Mouse (Mus musculus) liver, embryonic 13.5 days (tissue): ENCODE measurements around the gene Eya2. TPM values are rescaled to one million over a fixed set of nuclear protein-coding genes. Genes with fewer than 3 reads are reported as not detected.

ENCODE experiments used
- ATAC-seq: fragments of 200-750 bp; cut with Nextera tagmentation; 2 replicates; pipeline ENCODE4 v1.8.0; 2017; ENCODE audit warnings: low read depth, mild to moderate bottlenecking, moderate number of reproducible peaks, moderate library complexity
- DNase-seq: peaks from one replicate; pipeline ENCODE4 v3.0.0; 2022
- H3K27ac ChIP-seq: fragments of 300-500 bp; sonication (generic); 2 replicates; pipeline ENCODE4 v1.5.1; 2015; ENCODE audit warnings: moderate library complexity, mild to moderate bottlenecking, inconsistent platforms
- H3K27me3 ChIP-seq: fragments of 300-500 bp; sonication (generic); 2 replicates; pipeline ENCODE4 v1.6.1; 2015; ENCODE audit warnings: mild to moderate bottlenecking, inconsistent platforms
- H3K36me3 ChIP-seq: fragments of 300-500 bp; sonication (generic); 2 replicates; pipeline ENCODE4 v1.6.1; 2015; ENCODE audit warnings: mild to moderate bottlenecking, inconsistent platforms
- H3K4me1 ChIP-seq: fragments of 300-500 bp; sonication (generic); replicated peaks from 2 replicates; pipeline ENCODE4 v1.6.1; 2015; ENCODE audit warnings: inconsistent platforms
- H3K4me2 ChIP-seq: fragments of 300-500 bp; sonication (generic); 2 replicates; pipeline ENCODE4 v1.6.1; 2015; ENCODE audit warnings: inconsistent platforms, mild to moderate bottlenecking, moderate library complexity
- H3K4me3 ChIP-seq: fragments of 300-500 bp; sonication (generic); replicated peaks from 2 replicates; pipeline ENCODE4 v1.5.1; 2015; ENCODE audit warnings: mild to moderate bottlenecking, inconsistent platforms
- H3K9ac ChIP-seq: fragments of 300-500 bp; sonication (generic); 2 replicates; pipeline ENCODE4 v1.6.1; 2015; ENCODE audit warnings: mild to moderate bottlenecking, inconsistent platforms
- H3K9me3 ChIP-seq: fragments of 300-500 bp; sonication (generic); replicated peaks from 2 replicates; pipeline ENCODE4 v1.6.1; 2016; ENCODE audit warnings: inconsistent platforms
- WGBS: fragments of 180-500 bp; shearing (Covaris S2); methylation state at CpG from one replicate; pipeline ENCODE4 v1.1.7; 2015; ENCODE audit not compliant: insufficient replicate concordance; 5-methylcytosine and 5-hydroxymethylcytosine counted together
- polyA plus RNA-seq: library from polyadenylated mRNA; unstranded; fragments of >200 nt; fragmentation: Nextera tagmentation; extraction: Ambion mirVana; gene quantifications from 2 replicates; pipeline ENCODE4 v1.2.1, GENCODE M21; 2015

Gene Eya2
- polyA plus RNA-seq, 1 experiment from 2014 or later = 0.13 TPM

- Histone ChIP-seq H3K4me1 (no peaks in the 10 kb centered on the region), H3K27me3 (no peaks in the 10 kb centered on the region), H3K9ac (no peak overlapping the region), H3K27ac (no peak overlapping the region), H3K4me3 (no peak overlapping the region), H3K4me2 (no peak overlapping the region), H3K9me3 (no peaks in the 10 kb centered on the region), H3K36me3 (no peaks in the 10 kb centered on the region)
- DNase-seq = no peak
- WGBS = 23% methylated on average over 8 of the region's 8 CpGs
- ATAC-seq = no peak
These were observed 92.7 kb downstream of the Eya2 start for GRCm38 (mm10) chr2:165687516-165687915.

- no peak overlapping the region for H3K27ac ChIP-seq
- no peaks in the 10 kb centered on the region for H3K27me3 ChIP-seq
- H3K4me2 ChIP-seq = no peak overlapping the region
- ATAC-seq = no peak
- H3K4me3 ChIP-seq = no peak overlapping the region
- H3K9ac ChIP-seq = no peak overlapping the region
- 71% methylated on average over 4 of the region's 4 CpGs for WGBS
- H3K4me1 ChIP-seq = no peaks in the 10 kb centered on the region
- no peaks in the 10 kb centered on the region for H3K36me3 ChIP-seq
- H3K9me3 ChIP-seq = no peaks in the 10 kb centered on the region
- no peak for DNase-seq
These were observed 94.1 kb downstream of the Eya2 start for GRCm38 (mm10) chr2:165688896-165689295.

GRCm38 (mm10) chr2:165691016-165691415 lies 96.2 kb downstream of the Eya2 start:
- H3K4me2 ChIP-seq = no peak overlapping the region
- H3K9ac ChIP-seq = no peak overlapping the region
- H3K4me3 ChIP-seq = no peak overlapping the region
- DNase-seq (no peak), ATAC-seq (no peak)
- 48% methylated on average over 3 of the region's 3 CpGs for WGBS
- no peak overlapping the region for H3K27ac ChIP-seq
- H3K9me3 ChIP-seq = no peaks in the 10 kb centered on the region
- no peaks in the 10 kb centered on the region for H3K36me3 ChIP-seq
- no peaks in the 10 kb centered on the region for H3K27me3 ChIP-seq
- no peaks in the 10 kb centered on the region for H3K4me1 ChIP-seq

GRCm38 (mm10) chr2:165692944-165693660 lies 98.3 kb downstream of the Eya2 start:
- H3K4me1 ChIP-seq = no peaks in the 10 kb centered on the region
- no peak for DNase-seq
- WGBS = 22% methylated on average over 4 of the region's 4 CpGs
- no peak overlapping the region for H3K9ac ChIP-seq
- H3K4me3 ChIP-seq = no peak overlapping the region
- H3K27ac ChIP-seq = no peak overlapping the region
- no peaks in the 10 kb centered on the region for H3K9me3 ChIP-seq
- H3K27me3 ChIP-seq = no peaks in the 10 kb centered on the region
- no peak for ATAC-seq
- H3K4me2 ChIP-seq = no peak overlapping the region
- no peaks in the 10 kb centered on the region for H3K36me3 ChIP-seq

DNA sequence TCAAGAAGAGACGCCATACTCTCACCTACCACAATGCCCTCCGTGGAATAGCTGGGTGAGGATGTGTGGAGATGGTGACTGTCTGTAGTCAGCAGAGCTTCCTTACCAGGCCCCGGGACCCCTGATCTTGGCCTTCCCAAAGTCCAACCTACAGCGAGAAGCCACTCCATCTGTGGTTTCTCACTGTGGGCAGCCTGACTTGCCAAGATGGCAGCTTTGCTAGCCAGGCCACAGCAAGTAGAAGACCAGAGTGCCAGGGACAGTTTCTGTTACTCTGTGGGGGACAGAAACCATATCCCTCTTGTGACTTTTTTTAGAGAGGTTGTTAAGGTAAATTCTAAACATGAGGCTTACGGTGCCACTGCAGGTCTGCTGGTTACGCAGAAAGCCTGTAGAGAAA lies 99.9 kb downstream of the Eya2 start:
- Histone ChIP-seq H3K4me1 (no peaks in the 10 kb centered on the region), H3K9ac (no peak overlapping the region), H3K27ac (no peak overlapping the region), H3K36me3 (no peaks in the 10 kb centered on the region), H3K4me3 (no peak overlapping the region), H3K9me3 (no peaks in the 10 kb centered on the region), H3K4me2 (no peak overlapping the region), H3K27me3 (no peaks in the 10 kb centered on the region)
- ATAC-seq = no peak
- WGBS = 75% methylated on average over 6 of the region's 6 CpGs
- no peak for DNase-seq

GRCm38 (mm10) chr2:165700252-165700908 lies 105.5 kb downstream of the Eya2 start:
- DNase-seq (no peak), ATAC-seq (no peak)
- Histone ChIP-seq H3K36me3 (no peaks in the 10 kb centered on the region), H3K9ac (no peak overlapping the region), H3K27ac (no peak overlapping the region), H3K9me3 (no peaks in the 10 kb centered on the region), H3K4me1 (no peaks in the 10 kb centered on the region), H3K4me3 (no peak overlapping the region), H3K27me3 (no peaks in the 10 kb centered on the region), H3K4me2 (no peak overlapping the region)
- WGBS = 68% methylated on average over 19 of the region's 19 CpGs

DNA sequence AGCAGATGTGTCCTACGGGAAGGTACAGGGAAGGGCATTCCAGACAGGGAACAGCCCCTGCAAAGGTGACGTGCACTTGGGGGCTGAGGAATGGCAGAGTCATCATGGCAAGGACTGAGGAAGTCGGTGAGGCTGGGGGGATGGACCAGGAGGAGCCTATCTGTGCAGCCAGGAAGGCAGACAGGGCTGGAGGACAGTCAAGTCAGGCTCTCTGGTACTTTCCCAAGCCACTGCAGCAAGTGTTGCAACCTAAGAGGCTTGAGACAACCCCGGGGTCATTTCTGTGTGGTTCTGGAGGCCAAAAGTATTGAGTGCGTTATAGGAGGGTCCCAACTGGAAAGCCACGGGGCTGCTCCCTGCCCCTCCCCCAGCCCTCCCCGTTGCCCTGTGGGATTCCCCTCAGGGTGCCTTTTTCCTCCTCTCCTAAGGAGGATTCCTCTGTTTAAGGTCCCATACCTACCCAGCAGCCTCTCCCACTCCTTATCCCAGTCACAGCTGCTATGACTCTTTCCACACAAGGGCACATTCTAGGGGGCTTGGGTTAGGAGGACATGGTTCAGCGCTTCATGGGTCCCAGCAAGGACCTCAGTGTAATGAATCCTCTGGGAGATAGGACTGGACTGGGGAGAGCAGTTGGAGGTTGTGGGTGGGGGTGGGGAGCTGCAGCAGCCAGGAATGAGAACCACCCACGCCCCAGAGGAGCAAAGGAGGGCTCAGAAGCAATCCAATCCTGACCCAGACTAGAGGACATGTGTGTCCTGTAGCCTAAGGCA lies 108.4 kb downstream of the Eya2 start:
- Histone ChIP-seq H3K9ac (no peak overlapping the region), H3K27me3 (no peaks in the 10 kb centered on the region), H3K4me1 (peaks cover under 1% of the 10 kb centered on the region; the same call in 1 of the 2 replicates), H3K4me2 (no peak overlapping the region), H3K27ac (no peak overlapping the region), H3K4me3 (no peak overlapping the region), H3K9me3 (no peaks in the 10 kb centered on the region), H3K36me3 (no peaks in the 10 kb centered on the region)
- ATAC-seq (no peak), DNase-seq (no peak)
- 43% methylated on average over 9 of the region's 9 CpGs for WGBS

- Histone ChIP-seq H3K27ac (no peak overlapping the region), H3K4me2 (no peak overlapping the region), H3K9ac (no peak overlapping the region), H3K27me3 (no peaks in the 10 kb centered on the region), H3K4me1 (peaks cover 3% of the 10 kb centered on the region; the same call in 1 of the 2 replicates), H3K9me3 (no peaks in the 10 kb centered on the region), H3K36me3 (no peaks in the 10 kb centered on the region), H3K4me3 (no peak overlapping the region)
- DNase-seq (no peak), ATAC-seq (no peak)
- 51% methylated on average over 9 of the region's 9 CpGs for WGBS
These were observed 113.4 kb downstream of the Eya2 start for GRCm38 (mm10) chr2:165708266-165708665.

- no peak for DNase-seq
- ATAC-seq = no peak
- no peaks in the 10 kb centered on the region for H3K9me3 ChIP-seq
These were observed 121.9 kb downstream of the Eya2 start for GRCm38 (mm10) chr2:165716688-165717087.

DNA sequence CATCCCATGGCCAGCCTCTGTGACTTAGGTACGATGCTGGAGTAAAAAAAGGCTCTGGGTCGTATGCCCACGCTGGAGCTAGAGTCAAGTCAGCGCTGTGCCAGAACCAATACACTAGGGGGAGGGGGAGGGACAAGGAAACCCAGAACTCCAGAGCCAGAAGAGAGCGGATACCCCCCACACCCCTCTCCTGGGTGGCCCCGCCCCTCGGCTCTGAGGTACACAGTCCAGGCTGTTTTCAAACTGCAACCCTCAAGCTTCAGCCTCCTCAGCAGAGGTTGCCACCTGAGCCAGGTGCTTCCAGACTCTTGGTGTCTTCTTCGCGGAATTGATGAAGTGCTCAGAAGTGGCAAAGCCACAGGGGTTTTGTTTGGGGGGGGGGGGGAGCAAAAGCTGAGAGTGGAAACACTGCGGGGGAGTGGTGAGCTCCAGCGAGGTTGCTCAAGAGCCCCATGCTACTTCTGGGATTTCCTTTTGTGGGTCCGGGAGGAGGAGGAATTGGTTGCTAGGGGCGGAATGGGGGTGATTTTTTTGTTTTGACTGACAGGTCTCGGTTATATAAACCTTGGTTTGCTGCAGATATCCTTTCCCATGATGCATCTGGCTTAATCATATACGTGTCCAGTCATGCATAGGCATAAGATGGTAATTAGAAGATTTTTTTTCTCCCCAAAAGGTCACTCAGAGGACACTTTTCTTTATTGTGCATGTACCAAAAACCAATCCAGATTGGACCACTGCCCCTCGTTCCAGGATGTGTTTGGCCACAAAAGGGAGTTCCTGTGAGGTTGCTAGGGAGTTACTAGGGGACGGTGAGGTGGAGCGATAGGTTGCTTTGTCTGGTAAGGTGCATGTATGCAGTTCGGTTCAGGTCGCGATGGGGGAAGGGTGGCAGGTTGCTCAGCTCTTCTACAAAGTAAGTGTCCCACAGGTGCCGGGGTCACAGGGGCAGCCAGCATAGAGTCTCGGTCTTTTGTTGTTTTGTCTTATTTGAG lies 122.6 kb downstream of the Eya2 start:
- Histone ChIP-seq H3K9me3 (no peaks in the 10 kb centered on the region), H3K4me1 (no peaks in the 10 kb centered on the region), H3K27ac (no peak overlapping the region), H3K4me2 (no peak overlapping the region), H3K27me3 (no peaks in the 10 kb centered on the region), H3K9ac (no peak overlapping the region), H3K36me3 (no peaks in the 10 kb centered on the region), H3K4me3 (no peak overlapping the region)
- DNase-seq (no peak), ATAC-seq (no peak)
- 55% methylated on average over 23 of the region's 23 CpGs for WGBS

More at GRCm38 (mm10) chr2:165716688-165717087, 121.9 kb downstream of the Eya2 start:
- no peaks in the 10 kb centered on the region for H3K36me3 ChIP-seq
- no peak overlapping the region for H3K4me2 ChIP-seq
- H3K4me3 ChIP-seq = no peak overlapping the region
- no peak overlapping the region for H3K27ac ChIP-seq
- H3K27me3 ChIP-seq = no peaks in the 10 kb centered on the region
- H3K9ac ChIP-seq = no peak overlapping the region
- H3K4me1 ChIP-seq = no peaks in the 10 kb centered on the region
- WGBS = 62% methylated on average over 6 of the region's 6 CpGs
